ENCODE assay signal across 9 mouse cellular contexts in genomic region chr17:47146640-47147039, GRCm38 (mm10).
A peak's percentile ranks its signal among the peaks of the same experiment; 100 is the strongest.
DNase-seq lines count a peak whose midpoint lies in the region; ATAC-seq and TF ChIP-seq lines count a peak whose summit lies in the region.
"Had no signal": no experiment of that assay in that cellular context is flagged by ENCODE, and none has a peak within 500 bp of the region (broad histone marks: within the 10 kb centered on the region; RNA-seq: fewer than 3 reads in every experiment).

No protein-coding gene starts in this region.

- H3K9me3 ChIP-seq in forebrain, embryonic 15.5 days, result no peaks in the 10 kb centered on the region
- H3K9me3 ChIP-seq: midbrain, embryonic 13.5 days had no signal

- no peaks in the 10 kb centered on the region for H3K36me3 ChIP-seq in forebrain, embryonic 15.5 days

- H3K4me3 ChIP-seq in left cerebral cortex, adult 2 months, result no peak overlapping the region
- no peak overlapping the region for H3K4me3 ChIP-seq in forebrain, embryonic 15.5 days
- H3K4me3 ChIP-seq: midbrain, embryonic 13.5 days had no signal

- H3K4me1 ChIP-seq in forebrain, embryonic 15.5 days, result peaks cover 57% of the 10 kb centered on the region

- no peaks in the 10 kb centered on the region for H3K27me3 ChIP-seq in forebrain, embryonic 15.5 days
- H3K27me3 ChIP-seq: midbrain, embryonic 13.5 days had no signal

- peak; percentile 61 for TF ChIP-seq CTCF in left cerebral cortex, adult 2 months (IDR thresholded peaks at IDR 0.05)

- intact Hi-C loops in left cerebral cortex, adult 2 months (cut with DNase I), result loop anchor here (10.0 kb wide), 1 partner anchor 358 kb away; the partner anchor contains the start of genes Ccnd3 and Taf8

- H3K4me2 ChIP-seq in forebrain, embryonic 15.5 days (replicated peaks), result no peak overlapping the region
- H3K4me2 ChIP-seq: midbrain, embryonic 13.5 days had no signal

- ATAC-seq in forebrain, embryonic 15.5 days (replicated peaks), result no peak
- ATAC-seq: midbrain, embryonic 13.5 days had no signal

- WGBS in forebrain, embryonic 15.5 days, result 96% methylated on average over 4 of the region's 4 CpGs

- no peak overlapping the region for H3K27ac ChIP-seq in left cerebral cortex, adult 2 months
- H3K27ac ChIP-seq in forebrain, embryonic 15.5 days (replicated peaks), result no peak overlapping the region
- H3K27ac ChIP-seq: midbrain, embryonic 13.5 days had no signal

- peak; percentile 50 for DNase-seq in adrenal gland, postnatal 10 days
- no peak for DNase-seq in adrenal gland, postnatal 4 days (ENCODE audit: low spot score in 2 of 2)
- DNase-seq in left cerebral cortex, adult 2 months (ENCODE audit: extremely low spot score in 1 of 2, low spot score in 2 of 2), result no peak
- no peak for DNase-seq in left cerebral cortex, adult 11 months (ENCODE audit: low spot score)
- DNase-seq in ZHBTc4 (ENCODE audit: low read depth, low spot score), result peak; percentile 66
- peak; percentile 36 for DNase-seq in naive thymus-derived CD4-positive, alpha-beta T cell, adult 2 months (ENCODE audit: low read depth)
- DNase-seq in layer of hippocampus, adult 18-20 months (ENCODE audit: low spot score in 2 of 2), result no peak

- no peak overlapping the region for H3K9ac ChIP-seq in forebrain, embryonic 15.5 days (replicated peaks)
- H3K9ac ChIP-seq: midbrain, embryonic 13.5 days had no signal

Comparison
In these comparisons a context has a peak if more than half of its experiments do, and no peak if none do; other contexts are left out.
1. DNase-seq: peak in adrenal gland, postnatal 10 days (single experiment), ZHBTc4 (single experiment) and naive thymus-derived CD4-positive, alpha-beta T cell, adult 2 months (single experiment); none in adrenal gland, postnatal 4 days (0 of 2), left cerebral cortex, adult 2 months (0 of 2), left cerebral cortex, adult 11 months (single experiment) and layer of hippocampus, adult 18-20 months (0 of 2).